Mouse (Mus musculus) lung, postnatal 4 days (tissue): Measurements from ENCODE around the gene Ddx27.
A peak's percentile ranks its signal among the peaks of the same experiment; 100 is the strongest.

Experiments
- DNase-seq, 2 experiments: peaks; one replicate each; pipeline ENCODE4 v3.0.0; 2021

Gene Ddx27

GRCm38 (mm10) chr2:167030507-167030906 lies 15.5 kb downstream of the Ddx27 start:
- no peak for DNase-seq

- no peak for DNase-seq
Observed at GRCm38 (mm10) chr2:167037710-167038109, 22.7 kb downstream of the Ddx27 start.

GRCm38 (mm10) chr2:167038297-167038696 lies 23.3 kb downstream of the Ddx27 start:
- DNase-seq, result no peak

- DNase-seq, result no peak
Observed at GRCm38 (mm10) chr2:167038716-167039115, 23.7 kb downstream of the Ddx27 start.

GRCm38 (mm10) chr2:167039386-167039785 lies 24.4 kb downstream of the Ddx27 start:
- DNase-seq, result no peak

- DNase-seq, result no peak
Observed at GRCm38 (mm10) chr2:167043400-167044121, 28.6 kb downstream of the Ddx27 start.

- DNase-seq, result no peak
Observed at GRCm38 (mm10) chr2:167048223-167048622, 33.2 kb downstream of the Ddx27 start.

- DNase-seq, result no peak
Observed at GRCm38 (mm10) chr2:167048698-167049358, 33.8 kb downstream of the Ddx27 start.

GRCm38 (mm10) chr2:167053127-167053844 lies 38.3 kb downstream of the Ddx27 start:
- no peak for DNase-seq

- DNase-seq, result peak; percentile 61 to 83
Observed at GRCm38 (mm10) chr2:167055386-167055785, 40.4 kb downstream of the Ddx27 start.

GRCm38 (mm10) chr2:167056210-167056941 lies 41.4 kb downstream of the Ddx27 start:
- no peak for DNase-seq

- DNase-seq, result no peak
Observed at GRCm38 (mm10) chr2:167056942-167057323, 41.9 kb downstream of the Ddx27 start.

- DNase-seq, result no peak
Observed at GRCm38 (mm10) chr2:167058201-167058600, 43.2 kb downstream of the Ddx27 start.

GRCm38 (mm10) chr2:167058814-167059387 lies 43.9 kb downstream of the Ddx27 start:
- no peak for DNase-seq

- DNase-seq, result no peak
Observed at GRCm38 (mm10) chr2:167059536-167059935, 44.5 kb downstream of the Ddx27 start.

- no peak for DNase-seq
Observed at GRCm38 (mm10) chr2:167059960-167060359, 45.0 kb downstream of the Ddx27 start.

GRCm38 (mm10) chr2:167060360-167060759 lies 45.4 kb downstream of the Ddx27 start:
- DNase-seq, result no peak

GRCm38 (mm10) chr2:167060761-167061160 lies 45.8 kb downstream of the Ddx27 start:
- DNase-seq, result no peak

- DNase-seq, result no peak
Observed at GRCm38 (mm10) chr2:167061381-167062034, 46.5 kb downstream of the Ddx27 start.

GRCm38 (mm10) chr2:167062497-167062911 lies 47.5 kb downstream of the Ddx27 start:
- DNase-seq, result peak; percentile 96 to 99

GRCm38 (mm10) chr2:167062965-167063880 lies 48.2 kb downstream of the Ddx27 start, which contains the start of gene Znfx1:
Znfx1 (minus strand) TSS chr2:167063015.
- peak; percentile 98 for DNase-seq
